Mouse (Mus musculus) spleen, adult 18-20 months (tissue): Measurements from ENCODE around the gene Ep300.
"Not testable (repeated sequence)": the region's sequence is repeated elsewhere in the genome, so short reads cannot be mapped to it uniquely, and the experiment has no call there.

Experiments used
- DNase-seq, 2 experiments: peaks; one replicate each; pipeline ENCODE4 v3.0.0; 2022; ENCODE audit warnings: mixed read lengths in 2 of 2

Ep300 gene

DNA sequence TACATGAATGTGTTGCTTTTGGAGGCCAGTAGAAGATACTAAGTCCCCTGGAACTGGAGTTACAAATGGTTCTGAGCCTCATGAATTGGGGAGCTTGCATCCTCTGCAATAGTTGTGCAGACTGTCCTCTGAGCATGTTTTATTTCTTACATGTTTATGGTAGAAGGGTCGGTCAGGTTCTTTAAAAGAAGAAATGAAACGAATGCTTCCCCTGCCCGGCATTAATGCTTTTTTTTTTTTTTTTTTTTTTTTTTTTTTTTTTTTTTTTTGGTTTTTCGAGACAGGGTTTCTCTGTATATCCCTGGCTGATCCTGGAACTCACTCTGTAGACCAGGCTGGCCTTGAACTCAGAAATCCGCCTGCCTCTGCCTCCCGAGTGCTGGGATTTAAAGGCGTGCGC lies 13.6 kb downstream of the Ep300 start:
- not testable (repeated sequence) for DNase-seq

DNA sequence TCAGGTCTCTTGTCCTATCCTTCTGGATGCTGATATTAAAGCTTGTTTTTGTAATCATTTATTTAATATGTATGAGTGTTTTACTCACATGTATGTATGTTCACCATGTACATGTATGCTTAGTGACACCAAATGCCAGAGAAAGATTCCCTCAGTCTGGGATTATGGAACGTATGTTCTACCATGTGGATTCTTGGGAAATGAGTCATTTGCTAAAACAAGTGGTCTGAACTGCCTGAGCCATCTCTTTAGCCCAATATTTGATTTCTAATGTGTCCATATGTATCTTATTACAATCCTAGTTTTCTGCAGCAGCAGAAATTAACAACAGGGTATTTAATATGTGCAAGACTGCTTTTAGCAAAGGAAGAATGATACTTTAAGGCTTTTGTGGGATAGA lies 20.1 kb downstream of the Ep300 start:
- no peak for DNase-seq

DNA sequence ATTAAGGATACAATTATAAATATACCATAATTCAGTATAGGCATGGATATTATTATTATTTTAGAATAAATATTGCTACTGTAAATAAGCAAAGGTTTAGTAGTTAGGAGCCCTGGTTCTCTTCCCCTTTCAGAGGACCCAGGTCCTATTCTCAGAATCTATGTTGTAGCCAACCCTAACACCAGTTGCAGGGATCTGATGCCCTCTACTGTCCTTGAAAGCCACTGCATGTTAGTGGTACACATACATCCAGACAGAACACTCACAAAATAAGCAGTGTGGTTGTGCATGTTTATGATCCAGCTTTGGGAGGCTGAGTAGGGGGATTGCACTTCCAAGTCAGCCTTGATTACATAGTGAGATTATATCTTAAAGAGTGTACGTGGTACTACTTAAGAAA lies 21.5 kb downstream of the Ep300 start:
- peak in 1 of 2 experiments; percentile 20 for DNase-seq

DNA sequence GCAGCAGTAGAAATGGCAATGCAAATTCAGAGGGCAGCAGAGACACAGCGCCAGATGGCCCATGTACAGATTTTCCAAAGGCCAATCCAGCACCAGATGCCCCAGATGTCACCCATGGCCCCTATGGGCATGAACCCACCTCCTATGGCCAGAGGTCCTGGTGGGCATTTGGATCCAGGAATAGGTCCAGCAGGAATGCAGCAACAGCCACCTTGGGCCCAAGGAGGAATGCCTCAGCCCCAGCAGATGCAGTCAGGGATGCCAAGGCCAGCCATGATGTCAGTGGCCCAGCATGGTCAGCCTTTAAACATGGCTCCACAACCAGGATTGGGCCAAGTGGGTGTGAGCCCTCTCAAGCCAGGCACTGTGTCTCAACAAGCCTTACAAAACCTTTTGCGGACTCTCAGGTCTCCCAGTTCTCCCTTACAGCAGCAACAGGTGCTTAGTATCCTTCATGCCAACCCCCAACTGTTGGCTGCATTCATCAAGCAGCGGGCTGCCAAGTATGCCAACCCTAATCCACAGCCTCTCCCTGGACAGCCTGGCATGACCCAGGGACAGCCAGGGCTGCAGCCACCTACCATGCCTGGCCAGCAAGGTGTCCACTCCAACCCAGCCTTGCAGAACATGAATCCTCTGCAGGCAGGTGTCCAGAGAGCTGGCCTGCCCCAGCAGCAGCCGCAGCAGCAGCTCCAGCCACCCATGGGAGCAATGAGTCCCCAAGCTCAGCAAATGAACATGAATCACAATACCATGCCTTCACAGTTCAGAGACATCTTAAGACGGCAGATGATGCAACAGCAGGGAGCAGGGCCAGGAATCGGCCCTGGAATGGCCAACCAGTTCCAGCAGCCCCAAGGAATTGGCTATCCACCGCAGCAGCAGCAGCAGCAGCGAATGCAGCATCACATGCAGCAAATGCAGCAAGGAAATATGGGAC lies 64.6 kb downstream of the Ep300 start:
- no peak for DNase-seq

DNA sequence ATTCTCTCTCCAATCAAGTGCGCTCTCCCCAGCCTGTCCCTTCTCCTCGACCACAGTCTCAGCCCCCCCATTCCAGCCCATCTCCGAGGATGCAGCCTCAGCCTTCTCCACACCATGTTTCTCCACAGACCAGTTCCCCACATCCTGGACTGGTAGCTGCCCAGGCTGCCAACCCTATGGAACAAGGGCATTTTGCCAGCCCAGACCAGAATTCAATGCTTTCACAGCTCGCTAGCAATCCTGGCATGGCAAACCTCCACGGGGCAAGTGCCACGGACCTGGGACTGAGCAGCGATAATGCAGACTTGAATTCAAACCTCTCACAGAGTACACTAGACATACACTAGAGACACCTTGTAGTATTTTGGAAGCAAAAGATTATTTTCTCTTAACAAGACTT lies 65.5 kb downstream of the Ep300 start:
- no peak for DNase-seq

DNA sequence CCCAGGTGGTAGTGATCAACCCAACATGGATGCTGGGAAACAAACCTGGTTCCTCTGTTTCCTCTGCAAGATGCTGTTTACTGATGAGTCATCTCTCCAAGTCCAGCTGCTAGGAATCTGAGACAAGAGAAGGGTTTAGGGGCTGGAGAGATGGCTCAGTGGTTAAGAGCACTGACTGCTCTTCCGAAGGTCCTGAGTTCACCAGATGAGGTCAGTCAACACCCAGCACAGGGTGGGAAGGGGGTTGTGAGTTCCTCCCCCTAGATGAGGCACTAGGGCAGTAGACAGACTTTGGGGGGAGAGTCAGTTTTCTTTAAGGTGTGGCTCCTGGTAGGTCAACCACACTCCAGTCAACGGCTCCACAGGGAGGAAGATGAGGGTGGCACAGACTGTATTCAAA lies 76.5 kb downstream of the Ep300 start:
- DNase-seq = no peak

DNA sequence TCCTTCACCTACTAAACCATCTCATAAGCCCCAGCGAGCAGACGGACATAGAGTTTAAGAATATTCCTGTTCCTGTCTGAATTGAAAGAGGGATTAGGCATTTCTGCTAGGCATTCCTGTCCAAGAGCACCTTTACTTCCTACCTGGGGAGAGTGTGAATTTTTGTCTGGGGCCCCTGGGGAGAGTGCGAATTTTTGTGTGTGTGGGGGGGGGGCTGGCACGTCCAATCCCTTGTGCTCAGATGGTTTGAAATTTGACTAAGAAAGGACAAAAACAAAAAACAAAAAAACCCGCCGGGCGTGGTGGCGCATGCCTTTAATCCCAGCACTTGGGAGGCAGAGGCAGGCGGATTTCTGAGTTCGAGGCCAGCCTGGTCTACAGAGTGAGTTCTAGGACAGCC lies 78.1 kb downstream of the Ep300 start:
- DNase-seq = no peak

DNA sequence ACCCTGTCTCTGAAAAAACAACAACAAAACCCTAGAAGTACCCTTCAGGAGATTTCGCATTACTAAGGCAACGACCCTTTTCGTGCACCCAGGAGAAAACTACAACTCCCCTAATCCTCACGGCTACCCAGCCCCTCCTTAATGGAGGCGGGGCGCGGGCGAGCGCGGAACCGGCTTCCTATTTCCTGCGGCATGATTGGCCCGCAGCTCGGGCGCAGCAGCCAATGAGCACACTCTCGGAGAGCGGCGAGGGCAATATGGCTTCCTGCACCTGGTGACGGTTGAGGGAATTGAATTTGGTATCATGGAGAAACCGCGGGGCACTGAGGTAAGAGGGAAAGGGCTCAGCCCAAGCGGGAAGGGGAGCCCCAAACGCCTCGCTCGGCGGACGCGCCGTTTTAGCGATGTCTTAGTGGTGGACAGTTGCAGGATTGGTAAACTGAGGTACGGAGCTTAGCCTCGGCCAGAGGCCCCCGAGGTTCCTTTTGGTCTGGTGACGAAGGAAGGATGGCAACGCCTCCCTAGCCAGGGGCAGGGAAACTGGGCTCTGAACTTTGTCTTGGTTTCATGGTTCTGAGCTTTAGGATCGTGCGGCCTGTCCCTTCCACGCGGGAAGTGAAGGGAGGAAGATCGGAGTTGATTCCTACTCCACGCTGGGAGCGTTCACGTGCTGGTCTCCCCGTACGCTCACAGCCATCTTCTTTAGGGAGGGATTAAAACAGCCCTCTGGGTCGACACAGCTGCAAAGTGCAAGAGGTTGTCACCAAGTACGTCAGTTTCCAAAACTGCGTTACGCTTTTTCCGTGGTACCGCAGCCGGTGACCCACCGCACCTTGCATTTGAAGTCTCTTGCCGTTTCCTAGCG lies 78.8 kb downstream of the Ep300 start, which contains the start of gene L3mbtl2:
Gene L3mbtl2 (plus strand): TSS at position 193 of the 865 bp plus-strand sequence.
- DNase-seq = peak; percentile 79 to 87

DNA sequence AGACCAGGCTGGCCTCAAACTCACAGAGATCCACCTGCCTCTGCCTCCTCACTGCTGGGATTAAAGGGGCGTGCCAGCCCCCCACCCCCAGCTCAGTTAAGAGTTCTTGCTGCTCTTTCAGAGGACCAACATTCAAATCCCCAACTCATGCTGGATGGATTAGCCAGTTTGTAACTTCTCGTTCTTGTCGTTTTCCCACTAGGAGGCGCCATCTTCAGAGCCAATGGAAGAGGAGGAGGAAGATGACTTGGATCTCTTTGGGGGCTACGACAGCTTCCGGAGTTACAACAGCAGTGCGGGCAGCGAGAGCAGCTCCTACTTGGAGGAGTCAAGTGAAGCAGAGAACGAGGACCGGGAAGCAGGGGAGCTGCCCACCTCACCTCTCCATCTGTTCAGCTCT lies 81.8 kb downstream of the Ep300 start:
- no peak for DNase-seq

DNA sequence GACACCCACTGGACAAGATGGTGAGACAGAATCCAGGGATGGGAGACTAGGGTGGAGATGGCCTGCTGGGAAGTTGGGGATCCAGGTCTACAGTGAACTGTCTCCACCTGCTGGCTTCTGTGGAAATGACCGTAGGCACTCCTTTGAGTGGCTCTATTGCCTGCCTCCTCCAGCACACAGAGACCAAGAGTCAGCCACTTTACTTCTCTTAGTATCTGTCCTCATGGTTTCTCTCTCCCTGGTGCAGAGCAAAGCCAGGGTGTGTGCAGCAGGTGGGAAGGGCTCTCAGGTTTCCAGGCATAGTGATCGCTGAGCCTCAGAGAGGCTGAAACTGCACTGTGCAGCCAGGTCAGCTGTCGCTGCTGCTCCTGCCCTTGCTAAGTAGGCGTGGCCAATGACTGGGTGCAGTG lies 85.1 kb downstream of the Ep300 start:
- peak in 1 of 2 experiments; percentile 28 for DNase-seq

DNA sequence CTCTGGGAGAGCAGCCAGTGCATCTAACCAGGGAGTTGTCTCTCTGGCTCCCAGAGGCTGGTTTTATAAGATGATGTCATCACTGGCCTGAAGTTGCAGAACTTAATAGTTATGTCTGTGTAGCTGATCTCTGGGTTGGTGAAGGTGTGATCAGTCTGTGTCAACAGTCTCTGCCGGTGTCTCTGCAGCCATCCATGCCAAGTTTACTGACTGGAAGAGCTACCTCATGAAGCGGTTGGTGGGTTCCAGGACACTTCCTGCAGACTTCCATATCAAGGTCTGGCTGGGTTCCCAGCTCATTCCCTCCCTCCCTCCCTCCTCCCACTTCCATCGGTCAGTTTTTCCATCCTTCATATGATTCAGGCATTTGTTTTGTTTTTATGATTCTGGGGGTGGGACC lies 91.5 kb downstream of the Ep300 start:
- DNase-seq = no peak

DNA sequence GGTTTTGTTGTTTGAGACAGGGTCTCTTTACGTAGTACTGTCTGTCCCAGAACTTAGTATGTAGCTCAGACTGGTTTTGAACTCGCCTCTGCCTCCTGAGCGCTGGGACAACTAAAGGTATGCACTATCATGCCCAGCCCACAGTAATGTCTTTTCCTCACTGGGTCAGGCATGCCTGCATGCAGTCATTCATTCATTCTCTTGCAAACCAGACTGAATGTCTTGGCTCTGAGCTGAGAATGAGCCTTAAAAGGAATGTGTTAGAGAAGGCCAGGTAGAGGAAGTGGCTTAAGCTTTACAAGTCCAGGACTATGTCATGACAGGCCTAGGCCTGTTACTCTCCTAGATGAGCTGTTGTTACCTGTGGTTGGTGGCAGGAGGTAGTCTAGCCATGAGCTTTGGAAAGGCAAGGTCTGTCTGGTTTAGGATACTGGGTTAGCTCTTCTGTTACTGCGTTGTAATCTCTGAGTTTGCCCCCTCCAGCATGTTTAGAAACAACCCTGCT lies 95.2 kb downstream of the Ep300 start:
- no peak for DNase-seq

DNA sequence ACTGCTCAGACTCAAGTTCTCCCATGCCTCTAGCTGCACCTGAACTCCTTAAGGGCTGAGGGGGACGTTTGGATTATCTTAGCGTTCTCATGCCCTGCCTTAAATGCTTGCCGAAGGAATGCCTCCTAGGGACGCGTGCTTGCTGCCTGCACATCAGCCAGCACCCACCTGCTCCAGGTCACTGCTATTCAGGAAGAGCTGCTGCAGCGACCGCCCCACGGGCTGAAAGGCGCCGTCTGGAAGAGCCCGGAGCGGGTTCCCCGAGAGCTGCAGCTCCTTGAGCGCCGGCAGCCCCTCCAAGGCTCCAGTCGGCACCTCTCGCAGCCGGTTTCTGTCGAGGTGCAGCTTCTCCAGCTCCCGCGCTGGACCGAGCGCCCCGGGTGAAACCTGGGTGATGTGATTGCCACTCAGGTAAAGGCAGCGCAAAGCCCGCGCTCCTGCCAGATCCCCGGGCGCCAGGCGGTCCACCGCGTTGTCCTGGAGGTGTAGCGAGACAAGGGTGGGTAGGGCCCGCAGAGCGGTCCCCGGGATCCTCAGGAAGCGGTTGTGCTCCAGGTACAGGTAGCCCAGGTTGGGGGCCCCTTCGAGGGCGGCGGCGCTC lies 108.3 kb downstream of the Ep300 start:
- DNase-seq = no peak

DNA sequence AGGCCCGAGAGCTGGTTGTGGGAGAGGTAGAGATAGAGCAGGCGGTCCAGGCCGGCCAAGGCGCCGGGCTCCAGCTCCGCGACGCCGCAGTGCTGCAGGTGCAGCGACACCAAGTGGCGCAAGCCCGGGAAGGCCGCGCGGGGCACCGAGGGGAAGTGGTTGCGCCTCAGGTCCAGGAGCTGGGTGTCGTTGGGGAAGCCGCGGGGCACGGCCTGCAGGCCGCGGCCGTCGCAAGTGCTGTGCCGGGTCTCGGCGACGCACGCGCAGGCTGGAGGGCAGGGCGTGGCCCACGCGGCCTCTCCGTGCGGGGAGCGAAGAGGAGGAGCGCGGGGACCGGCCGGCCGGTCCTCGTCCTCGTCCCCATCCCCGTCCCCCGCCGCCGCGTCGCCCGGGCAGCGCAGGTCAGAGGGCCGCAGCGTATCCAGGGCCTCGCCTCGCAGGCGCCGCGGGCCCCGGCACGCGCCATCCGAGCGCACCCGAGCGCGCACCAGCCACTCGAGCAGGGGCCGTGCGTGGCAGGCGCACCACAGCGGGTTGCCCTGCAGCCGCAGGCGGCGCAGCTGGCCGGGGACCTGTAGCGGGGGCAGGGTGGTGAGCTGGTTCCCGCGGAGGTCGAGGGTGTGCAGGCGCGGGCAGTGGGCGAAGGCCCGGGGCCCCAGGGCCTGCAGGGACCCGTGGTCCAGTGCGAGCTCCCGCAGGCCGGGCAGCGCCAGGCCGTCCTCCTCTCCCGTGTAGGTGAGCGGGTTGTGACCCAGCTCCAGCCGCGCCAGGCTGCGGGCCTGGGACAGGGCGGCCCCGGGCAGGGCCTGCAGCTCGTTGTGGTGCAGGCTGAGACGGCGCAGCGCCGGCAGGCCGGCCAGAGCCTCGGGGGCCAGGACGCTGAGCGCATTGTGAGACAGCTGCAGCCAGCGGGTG lies 109.1 kb downstream of the Ep300 start:
- DNase-seq = peak; percentile 77 to 89

DNA sequence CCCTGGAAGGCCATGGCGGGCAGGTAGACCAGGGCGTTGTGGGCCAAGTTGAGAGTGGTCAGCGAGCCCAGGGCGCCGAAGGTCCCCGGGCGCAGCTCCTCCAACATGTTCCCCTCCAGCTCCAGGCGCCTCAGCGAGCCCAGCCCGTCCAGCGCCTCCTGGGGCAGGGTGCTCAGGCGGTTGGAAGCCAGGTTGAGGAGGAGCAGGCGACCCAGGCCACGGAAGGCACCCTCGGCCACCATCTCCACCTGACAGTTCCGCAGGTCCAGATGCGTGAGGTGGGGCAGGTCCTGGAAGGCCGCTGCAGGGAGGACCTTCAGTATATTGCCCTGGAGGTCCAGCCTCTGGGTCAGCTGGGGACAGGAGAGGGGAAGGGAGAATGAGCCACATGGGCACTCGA lies 109.7 kb downstream of the Ep300 start:
- no peak for DNase-seq

DNA sequence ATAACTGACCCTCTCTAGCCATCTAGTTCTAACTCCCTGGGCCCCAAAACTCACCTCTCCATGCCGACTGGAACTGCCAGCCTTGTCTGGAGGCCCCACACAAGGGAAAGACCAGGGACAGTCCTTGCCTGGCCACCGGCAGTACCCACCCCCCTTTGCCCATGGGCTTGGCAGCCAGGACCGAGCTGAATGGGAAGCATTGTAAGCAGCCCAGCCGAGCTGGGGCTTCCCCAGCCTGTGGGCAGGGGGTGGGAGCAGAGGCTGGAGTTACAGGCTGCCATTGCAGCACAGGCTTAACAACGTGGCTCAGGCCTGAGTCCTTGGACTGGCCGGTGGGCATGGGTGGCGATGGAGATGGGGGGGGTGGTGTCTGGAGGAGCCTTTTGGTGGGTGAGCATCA lies 112.0 kb downstream of the Ep300 start, which contains the start of gene Chadl:
Gene Chadl (minus strand): TSS at position 113 of the 400 bp plus-strand sequence.
- DNase-seq = no peak

DNA sequence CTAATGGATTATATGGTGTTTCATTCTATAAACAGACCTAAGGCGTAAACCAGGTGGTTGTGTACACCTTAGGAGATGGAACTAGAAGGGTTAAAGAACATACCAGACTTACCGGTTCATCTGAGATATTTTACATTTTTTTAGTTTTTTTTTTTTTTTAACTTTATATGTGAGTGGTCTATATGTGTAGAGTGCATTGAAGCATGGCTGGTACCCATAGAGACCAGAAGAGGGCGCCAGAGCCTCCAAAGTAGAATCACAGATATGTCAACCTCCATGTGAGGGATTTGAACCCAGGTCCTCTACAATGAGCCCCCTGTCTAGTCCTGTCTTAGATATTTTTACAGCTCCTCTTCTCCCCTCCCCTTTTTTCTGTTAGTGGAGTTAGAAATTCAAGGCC lies 112.7 kb downstream of the Ep300 start:
- peak in 1 of 2 experiments; percentile 19 for DNase-seq

DNA sequence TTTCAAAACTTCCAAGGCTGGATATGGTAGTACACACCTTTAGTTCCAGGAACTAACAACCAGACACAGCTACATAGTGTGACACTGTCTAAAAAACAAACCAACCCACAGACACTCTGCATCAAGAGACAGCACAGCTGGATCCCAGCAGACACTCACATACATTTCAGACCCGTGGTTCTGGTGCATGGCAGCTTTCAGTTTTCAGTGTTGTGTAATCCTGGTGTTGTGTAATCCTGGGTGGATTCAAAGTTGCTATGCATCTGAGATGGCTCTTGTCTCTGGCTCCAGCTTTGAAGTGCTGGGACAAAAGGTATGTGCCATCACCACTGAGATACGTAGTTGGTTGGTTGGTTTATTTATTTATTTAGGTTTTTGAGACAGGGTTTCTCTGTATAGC lies 113.4 kb downstream of the Ep300 start:
- no peak for DNase-seq

DNA sequence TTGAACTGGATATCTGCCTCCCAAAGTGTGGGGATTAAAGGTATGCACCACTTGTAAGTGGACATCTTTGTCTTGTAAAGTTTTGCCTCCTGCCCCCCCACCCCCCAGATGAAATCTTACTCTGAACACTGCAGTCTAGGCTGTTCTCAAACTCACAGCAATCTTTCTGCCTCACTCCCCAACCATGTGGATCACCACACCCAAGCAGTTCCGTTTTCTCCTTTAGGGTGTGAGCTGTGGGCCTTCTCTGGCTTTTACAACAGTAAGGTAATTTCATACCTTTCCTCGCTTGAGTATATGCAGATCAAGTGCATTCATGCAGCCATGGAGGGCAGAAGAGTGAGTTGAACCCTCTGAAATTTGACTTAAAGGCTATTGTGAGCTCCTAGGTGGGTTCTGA lies 115.0 kb downstream of the Ep300 start:
- DNase-seq = no peak

DNA sequence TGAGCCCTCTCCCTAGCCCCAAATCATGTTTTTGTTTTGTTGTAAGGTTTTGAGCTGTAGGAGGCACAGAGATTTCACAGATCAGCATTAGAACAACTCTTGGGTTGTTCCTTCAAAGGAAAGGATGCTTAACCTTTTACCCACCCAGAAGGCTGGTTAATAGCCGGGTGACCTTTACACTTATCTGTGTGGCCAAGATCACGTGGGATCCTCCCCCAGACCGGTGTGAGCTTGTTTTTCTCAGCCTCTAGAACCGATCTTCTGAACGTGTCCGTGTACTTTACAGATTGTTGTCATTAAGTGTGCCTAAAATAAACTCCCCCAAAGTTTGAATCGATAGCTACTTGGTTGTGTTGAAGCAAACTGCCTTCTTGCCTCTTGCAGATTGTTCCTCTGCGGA lies 115.5 kb downstream of the Ep300 start:
- DNase-seq = no peak

DNA sequence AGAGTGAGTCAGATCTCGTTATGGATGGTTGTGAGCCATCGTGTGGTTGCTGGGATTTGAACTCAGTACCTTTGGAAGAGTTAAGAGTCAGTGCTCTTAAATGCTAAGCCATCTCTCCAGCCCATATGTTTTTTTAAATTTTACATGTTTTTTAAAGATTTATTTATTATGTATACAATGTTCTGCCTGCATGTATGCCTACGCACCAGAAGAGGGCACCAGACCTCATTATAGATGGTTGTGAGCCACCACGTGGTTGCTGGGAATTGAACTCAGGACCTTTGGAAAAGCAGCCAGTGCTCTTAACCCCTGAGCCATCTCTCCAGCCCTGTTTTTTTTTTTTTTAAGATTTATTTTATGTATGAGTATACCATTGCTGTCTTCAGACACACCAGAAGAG lies 116.2 kb downstream of the Ep300 start:
- not testable (repeated sequence) for DNase-seq
